Mouse (Mus musculus): Measurements from ENCODE around the gene Fgfr2.

DNA sequence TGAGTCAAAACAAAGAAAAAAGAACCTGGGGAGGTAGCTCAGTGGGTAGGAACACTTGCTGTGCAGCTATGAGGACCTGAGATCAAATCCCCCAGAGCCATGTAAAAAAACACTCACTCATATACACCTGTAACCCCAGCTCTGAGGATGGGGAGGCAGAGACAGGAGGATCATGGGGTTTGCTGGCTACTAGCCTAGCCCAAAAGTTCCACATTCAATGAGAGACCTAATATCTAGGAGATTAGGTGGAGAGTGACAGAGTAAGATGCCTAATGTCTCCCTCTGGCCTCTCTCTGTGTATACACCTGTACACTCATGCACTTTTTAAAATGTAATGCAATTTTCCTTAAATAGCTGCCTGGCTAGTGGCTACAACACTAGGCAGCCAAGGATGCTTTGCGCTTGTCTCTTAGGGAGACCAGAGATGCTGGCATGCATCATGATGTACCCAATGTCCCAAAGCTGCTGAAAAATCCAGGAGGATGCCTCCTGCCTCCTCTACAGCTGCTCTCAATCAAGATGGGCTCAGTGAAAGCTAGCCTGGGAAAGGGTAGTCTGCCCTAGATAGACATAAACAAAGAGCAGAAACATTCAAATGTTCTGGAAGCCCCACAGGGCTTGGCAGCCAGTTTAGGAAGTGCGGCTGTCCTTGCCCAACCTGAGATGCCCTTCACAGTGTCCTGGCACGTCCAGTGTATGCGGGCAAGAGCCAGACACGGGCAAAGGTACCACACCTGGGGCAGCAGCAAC is 231.4 kb downstream of the Fgfr2 start:
- TF ChIP-seq POLR2A (IDR thresholded peaks at IDR 0.05; ENCODE audit: borderline replicate concordance, extremely low read depth, low read depth, low read length) (no peak), CTCF (IDR thresholded peaks at IDR 0.05; ENCODE audit: insufficient read depth, low read length) (no peak)
